Mouse (Mus musculus): Measurements from ENCODE around the gene Guca1a. TPM values are rescaled to one million over a fixed set of nuclear protein-coding genes. Genes with fewer than 3 reads are reported as not detected.

Gene Guca1a
- total RNA-seq, 2 experiments from 2014 or later: 0.42 TPM; not detected in 1

GRCm38 (mm10) chr17:47359964-47360363 lies 40.4 kb downstream of the Guca1a start:
- DNase-seq (ENCODE audit: extremely low spot score in 1 of 2, low spot score in 1 of 2): peak in 1 of 2 experiments; percentile 63

GRCm38 (mm10) chr17:47349721-47350319 lies 50.6 kb downstream of the Guca1a start:
- no peak for DNase-seq (ENCODE audit: extremely low spot score in 1 of 2, low spot score in 1 of 2)

Other genes with a start within 250 kb of the Guca1a start
- 10 to 100 TPM; 26.4 to 32.5 TPM for gene Mrps10, start 31.7 kb downstream of the Guca1a start, total RNA-seq (2021)
- 1 to 10 TPM in 1 of 2 experiments, under 1 TPM in 1; 0.98 to 1.0 TPM for gene Guca1b, start 15.2 kb downstream of the Guca1a start, total RNA-seq (2021)
- gene AI661453, start 36.0 kb upstream of the Guca1a start, total RNA-seq (2021): under 1 TPM; 0.19 to 0.52 TPM
- gene 1700001C19Rik, start 36.8 kb upstream of the Guca1a start, total RNA-seq (2021): not detected
- gene Taf8, start 101.7 kb upstream of the Guca1a start, total RNA-seq (2021): 10 to 100 TPM; 15.9 to 19.1 TPM
- 10 to 100 TPM; 30.2 to 39.9 TPM for gene Ccnd3, start 104.5 kb upstream of the Guca1a start, total RNA-seq (2021)
- 10 to 100 TPM; 18.4 to 19.1 TPM for gene Bysl, start 210.9 kb upstream of the Guca1a start, total RNA-seq (2021)
- gene Med20, start 211.0 kb upstream of the Guca1a start, total RNA-seq (2021): 10 to 100 TPM; 28.7 to 29.8 TPM
- gene Gm20517, start 211.0 kb upstream of the Guca1a start, total RNA-seq (2021): 1 to 10 TPM; 5.2 to 5.5 TPM
- gene Usp49, start 230.1 kb upstream of the Guca1a start, total RNA-seq (2021): 10 to 100 TPM in 1 of 2 experiments, 1 to 10 TPM in 1; 9.7 to 14.7 TPM